Mouse (Mus musculus) spleen, embryonic (tissue): ENCODE measurements around the gene Efna5.

Source experiments
- CTCF ChIA-PET: fragments of 350-600 bp; sonication (Branson Sonifier 250); formaldehyde crosslinking; loops from one replicate; lab custom pipeline; 2022; lab: Charles Lee

The Efna5 gene

GRCm38 (mm10) chr17:62614237-62614636 lies 266.9 kb downstream of the Efna5 start:
- CTCF ChIA-PET, result no interaction called here

- CTCF ChIA-PET, result no interaction called here
Measured at GRCm38 (mm10) chr17:62613232-62613631, 267.9 kb downstream of the Efna5 start.

GRCm38 (mm10) chr17:62608145-62608544 lies 273.0 kb downstream of the Efna5 start:
- CTCF ChIA-PET, result no interaction called here

- CTCF ChIA-PET, result no interaction called here
Measured at GRCm38 (mm10) chr17:62607304-62607914, 273.7 kb downstream of the Efna5 start.

GRCm38 (mm10) chr17:62606681-62607080 lies 274.4 kb downstream of the Efna5 start:
- CTCF ChIA-PET, result interaction anchor here (0.7 kb wide), 1 partner anchor 12 kb away, joined by 17 read pairs; no protein-coding TSS in a partner anchor

GRCm38 (mm10) chr17:62604309-62604708 lies 276.8 kb downstream of the Efna5 start:
- CTCF ChIA-PET, result no interaction called here

- CTCF ChIA-PET, result no interaction called here
Measured at GRCm38 (mm10) chr17:62603604-62604003, 277.5 kb downstream of the Efna5 start.

GRCm38 (mm10) chr17:62598716-62599490 lies 282.2 kb downstream of the Efna5 start:
- CTCF ChIA-PET, result no interaction called here

- CTCF ChIA-PET, result no interaction called here
Measured at GRCm38 (mm10) chr17:62592436-62593074, 288.6 kb downstream of the Efna5 start.

GRCm38 (mm10) chr17:62591581-62592435 lies 289.3 kb downstream of the Efna5 start:
- CTCF ChIA-PET, result no interaction called here

- CTCF ChIA-PET, result no interaction called here
Measured at GRCm38 (mm10) chr17:62590685-62591460, 290.2 kb downstream of the Efna5 start.

- CTCF ChIA-PET, result no interaction called here
Measured at GRCm38 (mm10) chr17:62580127-62580526, 301.0 kb downstream of the Efna5 start.

GRCm38 (mm10) chr17:62579618-62580017 lies 301.5 kb downstream of the Efna5 start:
- CTCF ChIA-PET, result no interaction called here

GRCm38 (mm10) chr17:62574499-62575265 lies 306.4 kb downstream of the Efna5 start:
- CTCF ChIA-PET, result no interaction called here

- CTCF ChIA-PET, result no interaction called here
Measured at GRCm38 (mm10) chr17:62570101-62570500, 311.0 kb downstream of the Efna5 start.

GRCm38 (mm10) chr17:62568019-62568418 lies 313.1 kb downstream of the Efna5 start:
- CTCF ChIA-PET, result no interaction called here

GRCm38 (mm10) chr17:62565632-62566031 lies 315.5 kb downstream of the Efna5 start:
- CTCF ChIA-PET, result no interaction called here

- CTCF ChIA-PET, result no interaction called here
Measured at GRCm38 (mm10) chr17:62562439-62562838, 318.7 kb downstream of the Efna5 start.

- CTCF ChIA-PET, result no interaction called here
Measured at GRCm38 (mm10) chr17:62557215-62557614, 323.9 kb downstream of the Efna5 start.
